Mouse (Mus musculus): ENCODE results near the gene Josd1.

Gene Josd1

GRCm38 (mm10) chr15:79687646-79688267 is at the start of gene Josd1:
Gene Josd1 (minus strand): TSS chr15:79687919.
- DNase-seq (ENCODE audit: low spot score), result peak; percentile 94

DNA sequence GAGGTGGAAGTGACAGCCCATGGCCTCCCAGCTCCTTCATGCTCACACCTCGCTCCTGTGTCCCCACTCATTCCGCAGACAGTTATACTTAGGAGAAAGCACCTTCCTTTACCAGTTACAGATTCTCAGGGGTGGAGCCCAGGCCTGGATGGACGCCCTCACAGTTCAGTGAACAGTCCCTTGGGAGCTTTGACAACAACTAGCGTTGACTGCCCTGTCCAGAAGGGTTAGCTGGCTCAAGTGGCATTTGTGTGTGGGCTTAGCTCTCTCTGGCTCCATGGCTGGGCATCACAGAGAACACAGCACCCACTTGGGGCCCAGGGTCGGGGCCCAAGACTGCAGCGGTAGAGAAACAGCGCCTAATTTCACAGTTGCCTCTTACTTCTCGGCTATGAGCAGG is 46.6 kb upstream of the Josd1 start:
- DNase-seq (ENCODE audit: low spot score), result no peak

DNA sequence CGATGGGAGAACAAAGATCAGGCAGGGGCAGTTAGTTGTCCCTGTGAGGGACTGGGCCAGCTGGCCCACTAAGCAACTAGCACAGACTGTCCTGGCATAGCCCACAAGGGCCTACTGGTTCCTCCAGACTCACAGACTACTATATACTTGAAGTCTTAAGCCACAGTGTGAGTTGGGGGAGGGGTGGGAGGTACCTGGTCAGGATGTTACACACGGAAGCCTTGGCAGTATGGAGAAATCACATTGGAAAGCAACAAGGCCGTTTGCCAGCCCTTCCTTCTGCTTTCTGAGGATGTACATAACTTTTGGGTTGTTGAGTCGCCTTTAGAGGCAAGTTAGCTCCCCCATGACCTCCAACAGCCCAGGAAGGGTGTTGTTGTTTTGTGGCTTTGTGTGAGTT is 45.9 kb upstream of the Josd1 start:
- no peak for DNase-seq (ENCODE audit: low spot score)

DNA sequence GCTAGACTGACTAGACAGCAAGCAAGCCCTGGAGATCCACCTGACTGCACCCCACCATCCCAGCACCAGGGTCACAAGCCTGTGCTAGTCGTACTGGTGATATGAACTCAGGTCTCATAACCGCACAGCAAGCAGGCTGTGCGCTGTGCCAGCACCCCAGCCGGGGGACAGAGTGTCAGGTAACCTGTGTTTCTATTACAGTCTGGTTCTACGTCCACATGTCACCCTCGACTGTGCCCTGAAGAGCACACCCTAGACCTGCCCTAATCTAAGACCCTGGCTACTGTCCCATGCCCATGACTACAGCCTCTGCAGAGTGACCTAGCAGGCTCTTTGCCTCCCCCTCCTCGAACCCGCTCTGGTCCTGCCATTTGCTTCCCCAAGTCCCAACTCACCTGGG is 45.5 kb upstream of the Josd1 start:
- DNase-seq (ENCODE audit: low spot score), result no peak

- DNase-seq (ENCODE audit: low spot score), result no peak
These were observed 43.8 kb upstream of the Josd1 start for GRCm38 (mm10) chr15:79731554-79731953.

GRCm38 (mm10) chr15:79728731-79729388 is 41.1 kb upstream of the Josd1 start:
- no peak for DNase-seq (ENCODE audit: low spot score)

DNA sequence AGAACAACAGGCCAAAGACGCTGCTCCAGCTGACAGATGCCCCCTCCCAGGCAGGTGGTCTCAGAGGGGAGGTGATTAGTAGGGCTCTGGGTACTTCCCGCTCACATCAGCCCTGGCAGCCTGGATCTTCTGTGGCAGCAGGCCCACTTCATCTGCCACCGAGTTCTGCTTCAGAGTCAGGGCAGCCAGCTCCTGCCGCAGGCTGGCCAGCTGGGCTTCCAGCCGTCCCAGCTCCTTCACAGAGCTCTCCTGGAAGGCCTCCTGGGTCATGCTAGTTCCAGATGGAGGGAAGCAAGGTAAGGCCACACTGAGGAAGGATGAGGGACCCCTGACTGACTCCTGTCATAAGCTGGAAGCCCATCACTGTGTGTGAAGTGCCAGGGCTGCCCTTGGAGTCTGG is 40.6 kb upstream of the Josd1 start:
- DNase-seq (ENCODE audit: low spot score), result no peak

DNA sequence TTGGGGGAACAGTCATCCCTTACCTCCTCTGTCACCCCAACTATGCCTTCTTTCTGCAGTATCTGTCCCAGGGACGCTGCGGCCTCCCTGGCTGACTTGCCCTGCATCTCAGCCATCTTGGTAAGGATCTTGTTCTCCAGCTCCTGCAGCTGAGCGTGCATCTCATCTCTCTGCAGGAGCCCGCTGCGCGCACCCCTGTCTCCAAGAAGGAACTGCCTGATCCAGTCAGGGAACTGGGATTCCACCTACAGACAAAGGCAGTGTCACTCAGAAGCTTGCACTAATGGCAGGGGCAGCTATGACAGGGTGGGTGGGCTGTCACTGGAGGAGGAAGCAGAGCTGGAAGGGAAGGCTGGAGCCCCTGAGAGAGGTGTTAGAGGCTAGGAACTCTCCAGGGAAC is 40.1 kb upstream of the Josd1 start:
- DNase-seq (ENCODE audit: low spot score), result no peak

DNA sequence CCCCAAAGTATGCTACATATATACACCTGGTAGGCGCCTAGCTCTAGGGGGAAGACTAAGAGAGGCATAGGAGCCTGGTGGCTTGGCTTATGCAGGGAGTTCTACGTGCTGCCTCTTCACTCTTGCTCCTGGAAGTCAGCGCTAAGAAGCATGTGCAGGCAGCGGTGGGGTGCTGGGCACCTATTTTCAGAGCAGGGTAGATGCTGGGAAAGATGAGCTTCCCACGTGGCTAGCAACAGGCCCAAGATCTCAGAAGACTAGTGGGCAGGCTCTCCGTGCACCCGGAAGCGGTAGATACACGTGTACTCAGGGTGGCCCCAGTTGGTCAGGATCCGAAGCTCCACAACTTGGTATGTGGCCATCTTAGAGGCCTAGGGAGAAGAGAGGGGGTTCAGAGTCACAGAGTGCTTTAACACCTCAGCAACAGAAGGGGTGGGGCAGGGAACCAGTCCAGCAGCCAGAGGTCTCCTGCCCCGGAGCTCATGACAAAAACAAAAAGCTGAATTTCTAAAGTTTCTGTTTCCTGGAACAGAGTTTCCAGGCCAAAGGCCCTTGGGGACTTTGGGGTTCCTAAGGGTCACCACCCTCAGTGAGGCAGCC is 37.6 kb upstream of the Josd1 start:
- no peak for DNase-seq (ENCODE audit: low spot score)

DNA sequence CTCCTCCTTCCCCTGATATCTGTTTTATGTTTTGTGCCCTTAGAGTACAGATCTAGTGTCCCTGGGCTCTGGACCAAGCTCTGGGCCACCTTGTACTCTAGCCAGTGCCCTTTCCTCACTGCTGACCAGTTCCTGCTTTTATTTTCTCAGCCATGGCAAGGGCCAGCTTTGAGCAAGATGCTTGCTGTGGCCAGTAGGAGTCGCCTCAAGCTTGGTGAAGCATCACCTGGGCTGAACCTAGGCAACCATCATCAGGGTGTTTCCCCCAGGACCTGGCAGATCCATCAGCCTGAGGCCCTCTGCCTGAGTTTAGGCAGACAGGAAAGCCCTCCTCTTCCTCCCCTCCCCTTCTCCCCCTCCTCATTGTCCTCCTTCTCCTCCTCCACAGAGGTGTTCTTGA is 35.7 kb upstream of the Josd1 start:
- DNase-seq (ENCODE audit: low spot score), result peak; percentile 25

DNA sequence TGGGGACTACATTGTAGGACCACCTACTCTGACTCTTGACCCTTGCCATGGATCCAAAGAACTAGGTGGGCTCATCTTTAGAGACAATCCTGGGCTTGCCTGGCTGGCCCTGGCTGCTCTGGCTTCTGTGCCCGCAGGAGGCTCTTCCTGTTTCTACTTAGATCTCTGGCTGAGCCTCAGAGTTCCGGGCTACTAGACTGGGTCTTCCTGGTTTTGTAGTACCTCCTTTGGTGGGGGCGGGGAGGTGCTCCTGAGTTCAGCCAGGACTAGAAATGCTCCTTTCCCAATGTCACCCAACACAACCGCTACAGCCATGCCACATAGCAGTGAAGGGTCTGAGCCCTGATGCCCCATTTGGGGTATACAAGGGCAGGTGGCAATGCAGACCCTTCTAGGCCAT is 33.1 kb upstream of the Josd1 start:
- DNase-seq (ENCODE audit: low spot score), result no peak

DNA sequence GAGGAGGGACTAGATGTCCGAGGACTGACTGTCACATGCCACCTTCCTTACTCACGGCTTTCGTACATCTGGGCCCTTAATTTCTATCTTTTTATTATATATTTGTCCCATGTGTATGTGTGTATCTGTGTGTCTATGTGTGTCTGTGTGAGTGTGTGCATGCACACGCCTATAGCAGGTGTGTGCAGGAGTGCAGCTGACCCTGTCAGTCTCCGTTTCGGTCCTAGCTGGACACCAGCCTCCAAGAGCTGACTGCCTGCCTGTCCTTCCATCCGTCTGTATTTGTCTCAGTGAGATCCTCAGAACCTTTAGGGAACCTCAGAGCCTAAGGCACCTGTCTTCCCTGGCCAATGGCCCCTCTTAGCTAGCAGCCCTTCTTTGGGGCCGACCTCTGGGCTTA is 32.5 kb upstream of the Josd1 start:
- DNase-seq (ENCODE audit: low spot score), result no peak

- DNase-seq (ENCODE audit: low spot score), result no peak
These were observed 29.0 kb upstream of the Josd1 start for GRCm38 (mm10) chr15:79716710-79717109.

- DNase-seq (ENCODE audit: low spot score), result no peak
These were observed 27.9 kb upstream of the Josd1 start for GRCm38 (mm10) chr15:79715646-79716045.

DNA sequence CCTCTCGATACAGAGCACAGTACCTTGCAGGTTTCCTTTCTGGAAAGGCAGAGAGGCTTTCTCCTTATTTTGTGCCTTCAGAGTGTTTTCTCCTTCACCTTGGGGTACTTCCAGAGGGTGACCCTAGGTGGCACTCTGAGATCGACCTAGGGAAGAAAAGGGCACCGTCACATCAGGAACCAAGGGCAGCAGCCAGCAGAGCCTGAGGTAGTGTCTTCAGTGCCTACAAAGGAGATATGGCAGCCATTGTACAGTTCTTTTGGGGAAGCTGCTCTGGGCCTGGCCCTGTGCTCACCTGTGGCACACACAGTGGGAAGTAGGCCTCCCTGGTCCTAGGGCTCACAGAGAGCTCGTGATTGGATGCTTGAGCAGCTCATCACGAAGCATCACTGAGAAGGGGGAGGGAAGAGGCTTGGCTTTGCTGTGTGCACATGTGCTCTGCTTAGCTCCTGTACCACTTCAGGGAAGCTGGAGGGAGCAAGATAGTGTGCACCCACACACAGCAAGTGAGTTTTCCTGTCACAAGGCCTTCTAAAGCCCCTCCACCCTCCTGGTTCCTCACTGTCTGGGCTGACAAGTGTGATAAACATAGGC is 20.6 kb upstream of the Josd1 start:
- no peak for DNase-seq (ENCODE audit: low spot score)

- no peak for DNase-seq (ENCODE audit: low spot score)
These were observed 19.0 kb upstream of the Josd1 start for GRCm38 (mm10) chr15:79706603-79707214.

DNA sequence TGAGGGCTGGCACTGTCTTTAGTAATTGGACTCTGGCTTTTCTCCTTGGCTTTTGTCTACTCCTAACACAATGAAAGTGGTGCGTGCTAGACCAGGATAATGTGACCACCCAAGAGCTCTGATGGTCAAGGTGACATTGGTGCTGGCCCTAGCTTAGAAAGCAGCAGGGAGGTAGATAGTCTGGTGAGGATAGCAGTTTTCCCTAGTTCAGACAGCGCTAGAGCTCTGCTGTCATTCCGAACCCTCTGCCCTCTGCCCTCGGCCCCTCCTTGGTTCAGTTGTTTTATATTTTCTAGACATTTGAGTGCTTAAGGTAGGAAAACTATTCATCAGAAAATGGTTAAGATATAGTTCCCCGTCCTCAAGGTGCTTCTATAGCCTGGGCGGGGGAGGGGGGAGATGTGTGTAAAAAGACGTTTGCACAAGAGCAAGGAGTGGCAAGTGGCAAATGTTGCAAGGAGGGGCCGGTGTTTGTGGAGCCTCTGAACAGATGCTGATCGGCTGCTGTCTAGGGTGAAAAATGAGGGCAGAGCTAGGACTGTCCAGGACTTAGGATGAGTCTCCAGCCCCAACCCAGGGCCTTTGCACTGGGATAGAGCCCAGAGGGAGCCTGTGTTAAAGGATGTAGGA is 10.0 kb upstream of the Josd1 start:
- no peak for DNase-seq (ENCODE audit: low spot score)

DNA sequence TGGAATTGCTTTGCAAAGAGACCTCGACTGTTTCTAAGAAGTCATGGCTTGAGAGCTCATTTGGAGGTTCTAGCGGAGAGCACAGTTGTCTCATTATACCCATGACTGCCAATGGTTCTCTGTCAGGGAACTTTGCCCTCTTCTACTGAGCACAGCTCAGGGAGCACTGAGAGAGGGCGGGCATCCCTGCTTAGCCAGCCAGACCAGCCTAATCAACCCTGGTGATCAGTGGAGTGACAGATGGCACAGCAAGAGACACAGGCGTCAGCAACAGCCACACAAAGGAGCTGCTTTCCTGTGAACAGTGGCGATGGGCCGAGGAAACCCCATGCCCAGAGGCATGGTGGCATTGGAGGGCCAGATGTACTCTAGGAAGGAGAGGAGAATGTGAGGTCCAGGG is 9.3 kb upstream of the Josd1 start:
- DNase-seq (ENCODE audit: low spot score), result no peak

DNA sequence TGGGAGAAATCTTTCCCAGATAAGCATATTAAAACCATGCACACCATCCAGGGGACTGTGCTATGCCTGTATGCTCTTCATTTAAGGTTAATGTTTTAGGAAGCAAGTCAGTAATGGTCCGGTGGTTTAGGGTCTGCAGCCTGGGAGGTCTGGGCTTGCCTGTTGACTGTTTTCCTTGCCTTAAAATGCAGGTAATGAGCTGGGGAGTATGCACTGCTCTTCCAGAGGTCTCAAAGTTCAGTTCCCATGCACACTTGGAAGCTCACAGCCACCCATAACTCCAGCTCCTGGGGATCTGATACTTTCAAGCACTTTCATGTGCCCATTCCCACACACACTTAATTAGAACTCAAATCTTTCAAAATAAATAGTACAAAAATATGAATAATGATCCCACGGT is 8.8 kb upstream of the Josd1 start:
- no peak for DNase-seq (ENCODE audit: low spot score)

- DNase-seq (ENCODE audit: low spot score), result no peak
These were observed 7.8 kb upstream of the Josd1 start for GRCm38 (mm10) chr15:79695516-79695915.

GRCm38 (mm10) chr15:79694512-79694911 is 6.8 kb upstream of the Josd1 start:
- no peak for DNase-seq (ENCODE audit: low spot score)

DNA sequence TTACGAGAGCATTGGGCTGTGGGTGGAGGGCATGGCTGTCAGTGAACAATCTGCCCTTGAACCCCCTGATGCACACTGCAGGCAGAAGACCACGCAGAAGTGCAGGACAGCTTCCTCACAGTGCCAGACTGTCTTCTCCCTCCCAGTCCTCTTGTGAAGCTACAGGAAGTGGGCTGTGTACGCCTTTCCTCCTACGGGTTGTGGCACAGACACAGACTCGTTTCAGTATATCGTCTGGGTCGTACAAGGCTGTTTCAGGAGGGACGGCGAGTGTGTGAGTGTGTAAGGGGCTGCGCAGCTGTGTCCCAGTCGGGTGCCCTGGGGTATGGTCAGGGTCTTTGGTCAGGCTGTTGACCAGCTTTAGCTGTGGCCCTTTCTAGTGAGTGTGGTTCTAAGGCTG is 6.0 kb upstream of the Josd1 start:
- DNase-seq (ENCODE audit: low spot score), result no peak

Measured in embryo, embryonic 10.5 days (tissue).